Mouse (Mus musculus): ENCODE measurements around the gene Atg4d.

DNA sequence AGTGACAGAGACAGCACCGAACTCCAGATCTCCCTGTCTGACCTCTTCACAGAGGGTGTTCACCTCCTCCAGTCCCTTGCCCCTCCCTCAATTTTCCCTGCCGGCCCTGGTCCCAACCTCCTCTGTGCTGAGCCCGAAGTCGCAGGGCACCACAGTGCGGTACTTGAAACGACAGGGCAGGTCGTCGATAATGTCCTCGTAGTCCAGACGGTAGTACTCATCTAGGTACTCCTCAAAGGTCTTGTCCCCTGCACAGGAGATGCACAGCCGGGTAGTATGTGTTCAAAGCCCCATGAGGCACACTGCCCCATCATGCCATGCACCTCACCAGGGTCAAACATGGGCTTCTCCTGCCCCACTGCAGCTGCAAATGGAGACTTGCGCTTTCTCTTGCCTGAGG lies 10.6 kb downstream of the Atg4d start:
- no peak for TF ChIP-seq ZNF384 (IDR thresholded peaks at IDR 0.05; ENCODE audit: low read depth, low read length)
- no peak for TF ChIP-seq ZC3H11A (IDR thresholded peaks at IDR 0.05; ENCODE audit: borderline replicate concordance, low read depth, low read length)
- TF ChIP-seq CHD2 (IDR thresholded peaks at IDR 0.05; ENCODE audit: low read depth, low read length): no peak
- TF ChIP-seq HCFC1 (IDR thresholded peaks at IDR 0.05; ENCODE audit: borderline replicate concordance, insufficient read depth, low read length): no peak
- TF ChIP-seq MAFK (IDR thresholded peaks at IDR 0.05; ENCODE audit: insufficient read depth, low read depth, low read length): no peak

Data from ES-E14 (cell line).